Mouse (Mus musculus) thymus, adult 18-20 months (tissue): ENCODE measurements around the gene Ank2.
"Not testable (repeated sequence)": the region's sequence is repeated elsewhere in the genome, so short reads cannot be mapped to it uniquely, and the experiment has no call there.

Experiments used
- DNase-seq, 2 experiments: peaks; one replicate each; pipeline ENCODE4 v3.0.0; 2022; ENCODE audit warnings: mixed read lengths in 2 of 2

Ank2 gene

GRCm38 (mm10) chr3:127350602-127351362, 148.4 kb downstream of the Ank2 start:
- DNase-seq = no peak

DNA sequence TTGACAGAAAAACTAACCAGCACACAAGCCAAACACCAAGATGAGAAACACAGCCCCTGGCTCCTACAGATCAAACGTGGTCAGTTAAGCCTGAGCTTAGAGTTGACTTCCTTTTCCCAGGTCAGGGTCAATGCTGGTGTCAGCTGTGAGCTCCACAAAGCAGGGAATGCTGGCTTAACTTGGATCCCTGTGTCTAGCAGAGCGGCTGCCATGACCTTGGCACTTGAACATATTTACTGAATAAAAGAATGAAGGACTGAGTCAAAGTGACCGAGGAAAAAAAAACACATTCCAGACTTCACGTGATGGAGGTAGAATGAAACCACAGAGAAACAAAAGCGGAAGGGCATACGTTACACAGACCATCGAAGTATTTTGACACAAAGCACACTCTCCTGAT, 150.2 kb downstream of the Ank2 start:
- no peak for DNase-seq

- DNase-seq = no peak
Observed at GRCm38 (mm10) chr3:127345860-127346459, 153.2 kb downstream of the Ank2 start.

DNA sequence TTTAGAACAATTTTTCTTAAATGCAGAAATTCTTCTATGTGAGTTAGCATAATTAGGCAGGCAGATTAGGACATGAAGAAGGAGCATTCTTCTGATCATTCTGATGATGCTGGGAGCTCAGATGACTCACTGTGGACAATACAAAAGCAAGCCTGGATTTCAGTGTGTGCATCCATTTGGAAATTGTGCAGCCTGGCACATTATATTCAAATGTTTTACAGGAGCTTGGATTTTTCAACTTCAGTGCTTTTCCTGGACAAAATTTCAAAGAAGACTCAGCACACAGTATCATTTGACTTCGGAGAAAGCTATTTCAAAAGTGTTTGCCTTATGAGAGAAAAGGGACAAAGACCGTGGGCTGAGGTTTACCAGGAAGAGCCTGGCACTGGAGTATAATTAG, 157.8 kb downstream of the Ank2 start:
- no peak for DNase-seq

DNA sequence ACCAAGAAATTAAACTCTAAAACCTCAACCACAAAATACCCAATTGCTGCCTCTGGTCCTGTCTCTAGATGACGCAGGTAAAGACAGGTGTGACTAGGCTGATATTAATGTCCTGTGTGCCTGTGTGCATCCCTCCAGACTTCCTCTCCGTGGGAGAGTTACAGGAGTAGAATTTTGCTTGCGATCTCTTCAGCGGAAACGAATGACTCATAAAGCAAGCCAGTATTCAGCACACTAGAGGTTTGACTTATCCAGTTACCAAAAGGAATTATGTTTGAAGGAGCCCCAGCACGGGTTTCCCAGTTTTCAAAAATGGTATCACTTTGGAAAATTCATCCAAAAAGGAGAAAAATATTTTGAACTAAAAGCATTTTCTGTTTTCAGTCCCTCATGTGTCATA, 164.3 kb downstream of the Ank2 start:
- DNase-seq = no peak

DNA sequence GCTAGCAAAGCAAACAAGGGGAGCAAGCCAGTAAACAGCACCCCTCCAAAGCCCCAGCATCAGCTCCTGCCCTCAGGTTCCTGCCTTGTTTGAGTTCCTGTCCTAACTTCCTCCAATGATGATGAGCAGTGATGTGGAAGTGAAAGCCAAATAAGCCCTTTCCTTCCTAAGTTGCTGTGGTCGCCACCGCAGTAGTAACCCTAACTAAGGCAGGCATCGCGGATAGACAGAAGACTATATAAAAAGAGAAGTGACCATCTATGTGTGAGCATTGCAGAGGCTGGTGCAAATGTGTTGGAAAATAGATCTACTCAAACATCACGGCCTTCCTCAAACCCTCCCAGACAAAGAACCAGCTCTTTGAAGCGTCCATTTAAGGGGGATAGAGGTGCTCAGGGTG, 167.6 kb downstream of the Ank2 start:
- no peak for DNase-seq

DNA sequence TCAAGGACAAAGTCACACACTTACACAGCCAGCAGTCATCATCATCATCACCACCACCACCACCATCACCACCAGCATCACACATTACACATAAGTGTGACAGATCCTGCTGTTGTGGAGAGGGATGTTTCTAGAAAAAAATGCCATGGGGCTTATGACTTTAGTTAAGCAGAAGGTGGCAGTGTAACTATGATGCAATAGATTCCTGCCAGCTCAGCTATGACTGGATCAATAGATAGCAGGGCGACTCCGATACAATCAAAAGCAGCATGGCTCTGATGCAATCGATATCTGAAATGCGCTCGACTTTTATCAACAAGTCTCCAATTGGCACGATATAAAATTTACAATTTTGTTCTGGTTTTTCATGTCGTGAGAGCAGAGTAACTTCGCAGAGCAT, 172.8 kb downstream of the Ank2 start:
- DNase-seq = no peak

- no peak for DNase-seq
Observed at GRCm38 (mm10) chr3:127322870-127323269, 176.3 kb downstream of the Ank2 start.

DNA sequence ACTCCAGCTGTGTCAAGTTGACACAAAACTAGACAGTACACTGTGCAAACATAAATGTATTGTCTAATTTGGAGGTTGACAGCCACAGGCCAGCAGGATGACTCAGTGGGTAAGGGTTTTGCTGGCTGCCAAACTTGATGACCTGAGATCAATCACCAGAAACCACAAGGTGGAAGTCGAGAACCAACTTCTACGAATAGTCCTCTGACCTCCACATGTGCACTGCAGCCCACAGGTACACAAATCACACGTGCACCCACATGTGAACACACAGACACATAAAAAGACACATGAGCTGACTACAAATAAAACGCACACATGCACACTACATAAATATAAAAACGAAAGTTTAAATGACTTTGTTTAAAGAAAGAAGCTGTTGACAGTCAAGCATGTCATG, 177.5 kb downstream of the Ank2 start:
- no peak for DNase-seq

- DNase-seq = not testable (repeated sequence)
Observed at GRCm38 (mm10) chr3:127321031-127321430, 178.1 kb downstream of the Ank2 start.

DNA sequence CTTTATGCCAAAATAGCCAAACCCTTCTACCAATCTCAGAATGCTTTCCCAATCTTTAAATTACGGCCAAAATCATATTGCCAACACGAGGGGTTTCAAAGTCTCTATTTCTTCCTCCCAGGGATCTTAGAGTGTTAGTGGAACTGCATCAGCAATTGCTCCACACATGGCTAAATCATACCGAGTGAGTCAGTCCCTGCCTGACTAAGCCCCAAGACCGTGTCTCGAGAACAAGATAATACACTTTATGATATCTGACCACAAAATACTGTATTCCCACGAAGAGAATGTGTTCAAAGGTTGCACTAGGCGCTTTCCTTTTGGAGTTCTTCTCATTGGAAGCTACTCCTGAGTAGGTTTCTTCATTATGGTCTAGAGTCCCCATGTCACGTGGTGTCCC, 178.8 kb downstream of the Ank2 start:
- no peak for DNase-seq

- DNase-seq = no peak
Observed at GRCm38 (mm10) chr3:127317641-127318040, 181.5 kb downstream of the Ank2 start.

DNA sequence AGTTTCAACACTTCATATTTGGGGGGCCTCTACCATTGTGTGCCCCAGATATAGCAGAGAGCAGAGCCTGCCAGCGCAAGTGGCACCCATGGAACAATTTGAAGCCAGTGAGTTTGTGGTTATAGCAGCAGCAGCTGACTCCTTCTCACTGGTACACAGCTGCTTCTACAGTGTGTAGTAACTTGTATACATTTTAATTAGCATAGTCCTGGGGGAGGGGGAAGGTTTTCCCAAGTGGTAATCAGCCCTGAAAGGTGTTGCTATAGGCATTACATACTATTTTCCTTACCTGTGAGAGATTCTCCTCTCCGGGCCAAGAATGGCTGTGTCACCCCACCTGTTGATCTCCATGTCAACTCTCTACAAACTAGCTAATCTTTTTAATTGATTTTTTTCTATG, 182.4 kb downstream of the Ank2 start:
- DNase-seq = no peak

GRCm38 (mm10) chr3:127311521-127311920, 187.6 kb downstream of the Ank2 start:
- DNase-seq = no peak

GRCm38 (mm10) chr3:127310079-127310478, 189.1 kb downstream of the Ank2 start:
- no peak for DNase-seq

DNA sequence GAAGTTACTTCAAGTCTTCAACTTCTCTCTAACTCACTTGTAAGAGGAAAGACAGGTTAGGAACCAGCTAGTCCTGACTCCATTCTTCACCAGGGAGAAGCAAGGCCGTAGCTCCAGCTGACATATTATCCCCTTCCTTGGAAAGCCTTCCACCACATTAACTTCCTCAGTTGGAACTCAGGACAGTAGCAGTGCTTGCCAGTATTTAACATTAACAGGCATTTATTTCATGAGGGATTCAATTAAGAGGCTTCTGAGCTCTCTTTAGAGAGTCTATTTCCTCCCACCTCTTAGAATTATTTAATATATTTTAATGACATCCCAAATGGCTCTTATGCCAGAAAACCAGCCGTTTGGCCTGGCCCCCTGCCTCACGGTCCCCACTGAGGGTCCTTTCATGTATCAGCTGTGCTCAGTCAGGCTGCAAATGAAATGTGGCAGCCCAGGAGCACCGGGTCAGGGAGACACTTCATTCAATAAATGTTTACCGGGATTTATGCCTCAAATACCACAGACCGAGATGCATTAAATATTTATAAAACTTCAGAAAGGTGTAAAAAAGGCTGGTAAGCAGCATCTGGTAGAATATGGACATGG, 195.1 kb downstream of the Ank2 start:
- DNase-seq = no peak

GRCm38 (mm10) chr3:127303041-127303440, 196.1 kb downstream of the Ank2 start:
- DNase-seq = no peak

DNA sequence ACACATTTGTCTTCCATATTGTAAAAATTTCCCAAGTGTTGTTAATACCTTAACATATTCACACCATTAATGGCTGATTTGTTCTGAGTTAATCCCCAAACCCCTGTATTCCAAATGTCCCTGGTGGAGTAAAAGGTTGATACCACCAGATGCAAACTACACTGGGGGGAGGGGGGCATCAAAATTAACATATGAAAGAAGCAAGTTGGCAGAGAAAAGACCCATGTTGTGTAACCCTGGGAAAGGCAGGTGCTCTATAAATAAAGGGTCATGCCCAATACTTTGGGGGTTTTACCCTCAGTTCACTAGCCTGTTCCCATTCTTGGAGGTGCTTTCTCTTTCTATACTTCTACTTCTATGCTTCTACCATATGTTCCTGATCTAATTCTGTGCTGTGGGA, 198.4 kb downstream of the Ank2 start:
- DNase-seq = no peak

DNA sequence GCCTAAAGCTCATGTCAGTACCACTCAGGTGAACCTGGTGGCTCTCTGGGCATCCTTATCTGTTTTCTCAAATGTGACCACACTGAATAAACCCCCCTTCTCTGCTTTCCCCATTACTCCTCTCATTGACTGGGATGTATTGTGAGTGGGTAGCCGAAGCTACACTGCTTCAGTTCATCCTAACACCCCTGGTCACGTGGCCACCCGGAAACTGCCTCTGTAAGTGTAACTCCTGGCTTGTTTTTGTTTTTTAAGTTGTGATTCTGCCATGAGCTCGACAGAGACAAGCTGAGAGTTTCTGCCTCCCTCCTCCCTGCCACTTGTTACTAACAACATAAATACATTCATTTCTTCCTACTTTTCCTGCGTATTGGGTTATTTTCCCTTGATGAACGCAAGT, 203.2 kb downstream of the Ank2 start:
- no peak for DNase-seq

DNA sequence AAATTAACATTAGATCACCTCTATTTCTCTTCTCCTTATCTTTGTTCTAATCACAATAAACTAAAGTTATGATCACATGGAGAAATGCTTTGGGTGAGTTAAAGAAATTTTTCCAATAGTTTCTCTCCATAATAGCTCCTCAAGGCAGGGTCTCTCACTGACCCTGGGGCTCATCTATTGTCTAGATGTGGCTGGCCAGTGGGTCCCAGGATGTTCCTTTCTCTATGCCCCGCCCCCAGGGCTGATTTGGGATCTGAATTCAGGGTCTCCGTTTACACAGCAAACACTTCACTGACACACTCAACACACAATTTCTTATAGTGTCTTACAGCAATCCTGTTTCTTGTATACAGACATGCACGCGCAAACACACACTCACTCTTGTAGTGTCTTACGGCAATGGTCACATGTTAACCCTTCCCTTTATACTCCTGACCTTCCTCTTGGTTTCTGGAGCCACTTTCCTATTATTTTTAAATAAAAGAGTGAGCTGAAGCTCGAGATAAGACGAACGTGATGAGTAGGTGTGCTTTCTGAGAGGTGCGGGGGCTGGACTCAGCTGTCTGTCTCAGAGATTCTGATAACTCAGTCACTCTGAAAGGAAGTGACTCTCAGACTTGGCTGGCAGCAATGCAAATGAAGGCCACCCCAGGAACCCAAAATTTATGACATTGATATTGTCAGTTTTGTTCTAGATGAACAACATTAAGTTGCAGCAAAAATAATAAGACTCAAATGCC, 204.4 kb downstream of the Ank2 start:
- DNase-seq = no peak

- DNase-seq = no peak
Observed at GRCm38 (mm10) chr3:127294079-127294478, 205.1 kb downstream of the Ank2 start.

DNA sequence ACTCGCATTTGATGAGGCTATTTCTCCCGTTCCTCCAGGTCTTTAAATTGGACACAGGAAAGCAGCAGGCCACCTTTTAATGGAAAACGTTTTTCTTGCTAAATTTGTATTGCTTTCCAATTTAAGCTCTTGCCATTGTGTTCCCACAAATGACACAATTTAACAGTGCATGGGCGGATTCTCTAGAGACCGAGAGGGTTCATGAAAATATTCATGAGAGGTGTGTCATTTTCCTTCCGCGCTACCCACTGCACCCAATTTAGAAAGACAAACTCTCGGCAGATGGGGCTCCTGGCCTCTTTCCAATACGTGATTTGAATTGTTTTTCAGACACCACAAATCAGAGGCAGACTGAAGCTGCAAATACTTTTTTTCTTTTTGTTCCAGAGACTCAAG, 205.7 kb downstream of the Ank2 start:
- no peak for DNase-seq

GRCm38 (mm10) chr3:127292864-127293478, 206.2 kb downstream of the Ank2 start:
- no peak for DNase-seq
